Mouse (Mus musculus): Measurements from ENCODE around the gene Sec22c.
A peak's percentile ranks its signal among the peaks of the same experiment; 100 is the strongest.

Gene Sec22c

GRCm38 (mm10) chr9:121704646-121705625 is at the start of gene Sec22c:
TSS of gene Sec22c (minus strand) at chr9:121705490.
- peak; percentile 88 to 89 for DNase-seq (ENCODE audit: low spot score in 2 of 2)

DNA sequence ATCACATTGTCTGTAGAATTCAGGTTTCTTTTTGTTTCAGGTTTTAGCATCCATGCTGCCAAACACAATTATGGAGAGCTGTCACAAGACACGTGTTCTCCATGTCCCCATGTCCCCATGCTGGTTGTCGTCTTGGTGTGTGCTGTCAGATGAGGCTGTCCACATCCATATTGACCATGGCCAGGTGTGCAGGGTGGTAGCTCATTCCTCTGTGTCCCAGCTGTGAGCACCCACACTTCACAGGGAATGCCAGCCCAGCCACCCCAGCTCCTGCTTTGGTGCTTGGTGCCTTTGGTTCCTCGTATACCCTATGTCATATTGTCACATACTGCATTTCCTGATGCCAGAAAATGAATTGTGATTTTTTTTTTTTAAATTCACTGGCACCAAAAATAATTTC is 49.3 kb upstream of the Sec22c start:
- no peak for DNase-seq (ENCODE audit: low spot score in 2 of 2)

GRCm38 (mm10) chr9:121752774-121753173 is 47.5 kb upstream of the Sec22c start:
- no peak for DNase-seq (ENCODE audit: low spot score in 2 of 2)

- DNase-seq (ENCODE audit: low spot score in 2 of 2) = no peak
Measured at GRCm38 (mm10) chr9:121744051-121744450, 38.8 kb upstream of the Sec22c start.

DNA sequence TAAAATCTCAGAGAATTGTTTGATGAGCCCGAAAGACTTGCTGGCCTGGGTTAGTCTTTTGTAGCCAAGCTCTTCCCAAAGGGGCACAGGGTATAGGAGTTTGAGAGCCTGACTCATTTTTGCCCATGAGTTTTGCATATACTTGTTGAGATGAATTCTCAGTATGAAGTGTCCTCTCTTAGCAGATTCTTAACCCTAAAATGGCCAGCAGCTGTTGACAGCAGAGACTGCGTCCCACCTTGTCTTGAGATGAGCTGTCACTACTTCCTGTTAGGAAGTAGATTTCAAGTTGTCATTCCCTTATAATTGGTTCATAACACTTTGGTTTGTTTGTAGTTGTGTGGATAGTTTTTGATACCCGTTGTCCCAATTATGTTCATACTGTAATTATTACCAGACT is 35.9 kb upstream of the Sec22c start:
- DNase-seq (ENCODE audit: low spot score in 2 of 2) = no peak

DNA sequence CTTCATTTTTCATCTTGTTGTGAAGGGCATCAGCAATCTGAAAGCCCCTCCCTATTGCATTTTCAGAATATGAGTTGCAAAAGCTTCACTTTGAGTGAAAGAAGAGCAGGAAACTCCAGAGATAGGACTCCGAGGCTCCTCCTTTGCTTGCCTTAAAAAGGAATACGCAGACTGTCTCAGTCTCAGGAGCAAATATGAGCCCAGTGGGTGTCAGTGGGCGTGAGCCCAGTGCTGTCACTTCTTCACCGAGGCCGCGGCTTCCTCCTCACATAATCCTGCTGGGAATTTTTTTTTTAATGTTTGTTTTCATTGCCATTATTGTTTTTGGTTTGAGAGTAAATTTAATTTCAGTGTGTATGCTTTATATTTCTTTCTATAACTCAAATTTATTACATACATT is 35.2 kb upstream of the Sec22c start:
- DNase-seq (ENCODE audit: low spot score in 2 of 2) = no peak

GRCm38 (mm10) chr9:121719347-121720331 is 14.3 kb upstream of the Sec22c start:
- DNase-seq (ENCODE audit: low spot score in 2 of 2) = peak in 1 of 2 experiments; percentile 18

- DNase-seq (ENCODE audit: low spot score in 2 of 2) = peak; percentile 95 to 98
Measured at GRCm38 (mm10) chr9:121718792-121719318, 13.6 kb upstream of the Sec22c start, which contains the start of gene Nktr. TSS of gene Nktr (plus strand) at chr9:121719169.

DNA sequence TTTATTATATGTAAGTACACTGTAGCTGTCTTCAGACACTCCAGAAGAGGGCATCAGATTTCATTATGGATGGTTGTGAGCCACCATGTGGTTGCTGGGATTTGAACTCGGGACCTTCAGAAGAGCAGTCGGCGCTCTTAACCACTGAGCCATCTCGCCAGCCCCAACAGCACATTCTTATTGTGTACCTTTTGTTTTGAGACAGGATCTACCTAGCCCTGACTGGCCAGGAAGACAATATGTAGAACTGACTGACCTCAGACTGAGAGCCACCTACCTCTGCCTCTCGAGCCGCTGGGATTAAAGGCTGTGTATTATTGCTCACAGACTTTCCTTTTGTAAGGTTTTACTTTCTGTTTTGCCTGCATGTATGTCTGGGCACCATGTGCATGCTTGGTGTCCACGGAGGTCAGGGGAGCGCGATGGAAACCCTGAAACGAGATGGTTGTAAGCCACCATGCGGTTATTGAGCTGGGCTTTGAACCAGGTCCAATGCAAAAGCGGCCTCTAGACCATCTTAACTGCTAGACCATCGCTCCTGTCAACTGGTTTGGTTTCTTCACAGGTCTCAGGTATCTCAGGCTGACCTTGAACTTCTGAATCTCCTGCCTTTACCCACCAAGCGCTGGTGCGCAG is 12.9 kb upstream of the Sec22c start:
- no peak for DNase-seq (ENCODE audit: low spot score in 2 of 2)

DNA sequence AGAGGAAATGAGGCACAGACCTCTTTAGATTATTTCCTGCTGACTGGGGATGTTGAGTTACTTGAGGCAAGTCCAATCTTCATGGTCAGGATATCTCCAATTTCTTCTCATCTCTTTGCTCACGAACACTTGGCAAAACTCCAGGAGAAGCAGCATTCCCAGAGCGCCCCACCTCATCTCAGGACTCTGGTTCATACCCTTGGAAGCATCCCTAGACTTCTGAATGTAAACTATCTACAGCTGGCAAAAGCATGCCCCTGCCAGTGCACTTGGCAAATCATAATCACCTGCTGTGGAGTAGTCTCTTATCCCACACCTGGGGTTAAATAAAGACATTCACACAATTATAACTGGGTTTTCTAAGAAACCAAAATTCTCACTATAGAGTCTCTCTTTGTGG is 11.8 kb upstream of the Sec22c start:
- DNase-seq (ENCODE audit: low spot score in 2 of 2) = no peak

- peak in 1 of 2 experiments; percentile 40 for DNase-seq (ENCODE audit: low spot score in 2 of 2)
Measured at GRCm38 (mm10) chr9:121710584-121710975, 5.3 kb upstream of the Sec22c start.

DNA sequence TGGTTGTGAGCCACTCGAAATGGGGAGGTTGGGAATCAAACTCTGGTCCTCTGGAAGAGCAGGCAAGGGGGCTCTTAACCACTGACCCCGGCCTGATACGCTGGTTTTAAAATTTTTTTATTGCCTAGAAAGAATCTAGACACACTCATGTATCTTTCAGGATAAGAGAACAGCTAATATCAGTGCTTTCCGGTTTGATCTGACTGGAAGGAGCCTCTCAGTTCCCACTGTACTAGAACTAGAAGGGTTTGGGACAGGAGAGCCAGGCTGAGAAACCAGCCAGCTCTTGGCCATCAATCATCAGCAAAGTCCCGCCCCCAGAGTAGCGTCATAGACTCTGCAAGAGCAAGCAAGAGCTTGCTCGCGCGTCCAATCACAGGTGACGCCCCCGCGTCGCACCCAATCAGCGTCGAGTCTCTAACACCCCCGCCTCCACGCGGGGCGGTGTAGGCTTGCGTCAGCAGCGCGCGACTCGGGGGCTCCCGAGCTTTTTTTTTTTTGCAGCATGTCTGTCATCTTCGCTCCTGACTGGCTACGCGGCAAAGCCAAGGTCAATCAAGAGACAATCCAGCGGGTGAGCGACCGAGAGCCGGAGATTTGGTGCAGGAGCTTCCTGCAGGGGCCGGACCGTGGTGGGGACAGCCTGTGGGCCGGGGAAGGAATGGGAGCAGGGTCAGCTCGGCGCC is 4.8 kb upstream of the Sec22c start, which contains the start of gene Ss18l2:
TSS of gene Ss18l2 (plus strand) at position 432 of the 686 bp plus-strand sequence.
- peak; percentile 97 to 98 for DNase-seq (ENCODE audit: low spot score in 2 of 2)

DNA sequence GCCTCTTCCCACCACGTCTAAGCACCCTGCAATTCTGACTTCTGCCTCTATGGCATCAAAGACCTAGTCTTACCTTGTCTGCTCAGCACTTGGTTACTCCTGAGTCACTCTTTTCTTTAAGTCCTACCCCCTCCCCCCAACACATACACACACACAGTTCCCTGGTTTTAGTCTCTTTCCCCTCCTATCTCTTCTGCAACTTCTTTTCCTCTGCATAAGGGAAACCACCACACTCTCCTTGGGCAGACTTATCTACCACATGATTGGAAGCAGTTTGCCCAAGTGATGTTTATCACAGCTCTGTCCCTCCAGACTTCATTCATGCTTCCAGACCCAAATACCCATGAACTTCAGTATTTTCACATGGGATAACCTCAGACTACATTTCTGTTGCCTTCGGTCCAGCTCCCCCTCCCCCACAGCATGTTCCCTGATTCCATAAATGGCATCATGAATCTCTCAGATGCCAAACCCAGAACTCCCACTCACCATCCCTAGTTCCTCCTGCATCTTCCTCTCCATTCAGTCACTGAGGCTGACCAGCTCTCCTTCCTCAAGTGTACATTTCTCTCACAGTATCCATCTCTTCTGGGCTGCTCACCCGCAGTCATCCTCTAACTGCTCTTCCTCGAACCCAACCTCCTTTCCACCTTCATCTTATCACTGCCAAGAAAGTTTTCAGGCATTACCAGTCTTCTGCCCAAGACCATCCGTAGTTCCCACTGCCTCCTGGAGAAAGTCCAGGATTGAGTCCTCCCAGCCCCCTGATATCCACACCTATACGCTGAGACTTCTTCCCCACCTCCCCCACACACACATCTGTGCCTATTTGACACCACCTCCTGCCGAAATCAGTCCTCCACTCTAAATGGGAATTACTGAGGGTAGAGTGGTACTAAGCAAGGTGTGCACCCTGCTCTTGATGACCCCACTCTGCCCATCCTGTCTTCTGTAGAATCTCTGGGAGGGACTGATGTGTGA is 3.5 kb upstream of the Sec22c start:
- no peak for DNase-seq (ENCODE audit: low spot score in 2 of 2)

DNA sequence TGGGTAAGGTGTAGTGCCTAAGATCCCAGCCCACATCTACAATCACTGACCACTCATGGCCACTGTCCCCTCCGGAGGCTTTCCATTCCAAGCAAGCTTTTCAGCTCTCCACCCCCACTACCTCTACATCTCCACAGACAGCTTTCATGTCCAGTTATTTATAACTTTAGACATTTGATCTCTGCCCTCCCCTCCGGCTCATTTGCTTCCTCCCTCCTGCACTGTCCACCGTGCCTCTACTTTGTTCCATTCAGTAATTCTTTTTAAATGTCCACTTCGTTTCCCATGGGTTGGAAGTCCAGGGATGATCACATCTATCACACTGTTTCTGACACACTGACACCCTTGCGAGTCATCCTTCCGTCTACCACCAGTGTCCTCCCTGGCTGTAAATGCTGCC is 2.5 kb upstream of the Sec22c start:
- no peak for DNase-seq (ENCODE audit: low spot score in 2 of 2)

- DNase-seq (ENCODE audit: low spot score in 2 of 2) = no peak
Measured at GRCm38 (mm10) chr9:121706029-121706675, 862 bp upstream of the Sec22c start.

GRCm38 (mm10) chr9:121704261-121704645 is 1.0 kb downstream of the Sec22c start:
- no peak for DNase-seq (ENCODE audit: low spot score in 2 of 2)

GRCm38 (mm10) chr9:121697150-121698049 is 7.9 kb downstream of the Sec22c start:
- DNase-seq (ENCODE audit: low spot score in 2 of 2) = peak in 1 of 2 experiments; percentile 54

- DNase-seq (ENCODE audit: low spot score in 2 of 2) = no peak
Measured at GRCm38 (mm10) chr9:121696626-121697025, 8.7 kb downstream of the Sec22c start.
